Mouse (Mus musculus) limb, embryonic 15.5 days (tissue): ENCODE results near the gene Nabp1. TPM values are rescaled to one million over a fixed set of nuclear protein-coding genes. Genes with fewer than 3 reads are reported as not detected.

Experiments used
- ATAC-seq: fragments of 200-750 bp; cut with Nextera tagmentation; 2 replicates; pipeline ENCODE4 v1.8.0; 2017; ENCODE audit warnings: low read depth, moderate TSS enrichment; ENCODE audit not compliant: insufficient number of reproducible peaks, low FRiP score, low TSS enrichment
- H3K27ac ChIP-seq: fragments of 300-500 bp; sonication (generic); 2 replicates; pipeline ENCODE4 v1.5.1; 2015; ENCODE audit warnings: moderate library complexity, mild to moderate bottlenecking, inconsistent platforms
- H3K27me3 ChIP-seq: fragments of 300-500 bp; sonication (generic); 2 replicates; pipeline ENCODE4 v1.6.1; 2015; ENCODE audit warnings: inconsistent platforms
- H3K36me3 ChIP-seq: fragments of 300-500 bp; sonication (generic); 2 replicates; pipeline ENCODE4 v1.6.1; 2015; ENCODE audit warnings: inconsistent platforms
- H3K4me1 ChIP-seq: fragments of 300-500 bp; sonication (generic); 2 replicates; pipeline ENCODE4 v1.6.1; 2015; ENCODE audit warnings: inconsistent platforms
- H3K4me2 ChIP-seq: fragments of 300-500 bp; sonication (generic); 2 replicates; pipeline ENCODE4 v1.6.1; 2015; ENCODE audit warnings: mild to moderate bottlenecking, inconsistent platforms
- H3K4me3 ChIP-seq: fragments of 300-500 bp; sonication (generic); 2 replicates; pipeline ENCODE4 v1.5.1; 2015; ENCODE audit warnings: mild to moderate bottlenecking, inconsistent platforms
- H3K9ac ChIP-seq: fragments of 300-500 bp; sonication (generic); 2 replicates; pipeline ENCODE4 v1.6.1; 2015; ENCODE audit warnings: inconsistent platforms
- H3K9me3 ChIP-seq: fragments of 300-500 bp; sonication (generic); 2 replicates; pipeline ENCODE4 v1.6.1; 2016; ENCODE audit warnings: inconsistent platforms
- whole genome bisulfite sequencing: fragments of 180-500 bp; shearing (Covaris S2); methylation state at CpG from one replicate; pipeline ENCODE4 v1.1.7; 2015; 5-methylcytosine and 5-hydroxymethylcytosine counted together
- polyA plus RNA-seq: library from polyadenylated mRNA; unstranded; fragments of >200 nt; fragmentation: Nextera tagmentation; extraction: Ambion mirVana; gene quantifications from 2 replicates; pipeline ENCODE4 v1.2.1, GENCODE M21; 2015

Nabp1 gene
- 11.6 and 12.2 TPM in 2 replicates for polyA plus RNA-seq

DNA sequence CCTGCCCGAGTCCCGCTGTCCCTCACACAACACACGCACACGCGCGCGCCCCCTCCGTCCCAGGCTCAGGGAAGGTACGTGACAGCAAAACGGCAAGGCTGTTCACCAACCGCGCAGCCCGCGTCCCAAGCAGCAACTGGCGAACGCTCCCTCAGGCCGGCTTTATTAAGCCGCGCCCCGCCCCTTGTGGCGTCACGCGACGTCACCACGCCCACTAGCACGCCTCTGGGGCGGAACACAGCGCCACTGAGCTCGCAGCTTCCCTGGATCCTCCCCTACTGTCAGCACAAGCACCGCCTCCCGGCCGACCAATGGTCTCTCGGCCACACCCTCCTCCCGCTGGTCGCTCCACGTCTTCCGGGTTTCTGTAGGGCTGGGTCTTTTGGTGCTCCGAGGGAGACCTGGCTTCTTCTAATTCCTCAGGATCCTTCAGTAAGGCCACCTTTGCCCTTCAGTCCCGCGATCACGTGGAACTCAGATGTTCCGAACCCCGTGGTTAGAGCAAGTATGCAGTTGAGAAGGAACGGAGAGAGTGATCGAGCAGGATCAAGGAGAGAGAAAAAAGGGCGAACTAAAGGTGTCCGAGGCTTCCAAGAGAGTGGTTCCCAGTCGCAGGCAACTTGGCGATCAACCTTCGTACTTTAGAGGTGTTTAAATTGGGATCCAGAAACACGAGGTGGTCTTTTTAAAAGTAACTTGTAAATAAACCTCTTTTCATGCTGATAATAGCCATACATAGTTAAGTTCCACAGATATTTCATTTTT is at the start of gene Nabp1:
Nabp1 (minus strand) TSS at position 164 of the 765 bp plus-strand sequence.
- under 1% methylated on average over 51 of the region's 51 CpGs for WGBS
- H3K27me3 ChIP-seq: no peaks in the 10 kb centered on the region
- peak; percentile 100 for ATAC-seq
- H3K36me3 ChIP-seq: no peaks in the 10 kb centered on the region
- peak within 1 kb of the TSS; percentile 95 for H3K4me2 ChIP-seq
- H3K4me3 ChIP-seq: peak within 1 kb of the TSS; percentile 74
- no peaks in the 10 kb centered on the region for H3K4me1 ChIP-seq
- no peaks in the 10 kb centered on the region for H3K9me3 ChIP-seq
- peak within 1 kb of the TSS; percentile 86 for H3K27ac ChIP-seq
- peak within 1 kb of the TSS; percentile 64 for H3K9ac ChIP-seq

DNA sequence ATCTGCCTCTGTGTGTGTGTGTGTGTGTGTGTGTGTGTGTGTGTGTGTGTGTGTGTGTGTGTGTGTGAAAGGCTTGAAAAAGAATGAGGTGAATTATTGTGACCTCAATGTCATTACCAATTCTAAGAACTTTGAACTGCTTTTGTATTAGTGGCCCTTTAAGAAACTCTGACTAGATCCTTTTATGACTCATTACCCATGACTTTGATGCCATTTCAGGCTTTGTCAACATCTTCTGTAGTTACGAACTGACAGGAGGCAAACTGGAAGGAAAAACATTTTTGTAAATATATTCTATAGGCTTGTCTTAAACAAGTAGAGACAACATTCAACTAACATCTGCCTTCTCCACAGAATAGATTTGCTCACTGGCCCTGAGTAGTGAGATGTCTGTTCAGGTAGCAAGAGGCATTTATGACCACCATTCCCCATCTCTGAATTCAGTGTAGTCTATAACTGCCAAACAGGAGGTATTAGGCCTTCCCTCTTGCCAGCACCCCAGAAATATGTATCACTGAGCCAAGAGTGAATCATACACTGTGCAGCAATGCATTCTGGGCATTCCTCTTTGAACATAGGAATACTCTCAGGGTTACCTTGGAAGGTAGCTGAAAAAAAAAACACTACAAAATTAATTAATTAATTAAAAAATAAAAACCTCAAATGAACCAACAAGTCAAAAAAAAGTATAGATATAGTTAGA is 47.5 kb upstream of the Nabp1 start:
- no peaks in the 10 kb centered on the region for H3K9me3 ChIP-seq
- no peak overlapping the region for H3K4me2 ChIP-seq
- H3K27me3 ChIP-seq: no peaks in the 10 kb centered on the region
- no peak overlapping the region for H3K27ac ChIP-seq
- H3K36me3 ChIP-seq: no peaks in the 10 kb centered on the region
- no peaks in the 10 kb centered on the region for H3K4me1 ChIP-seq
- no peak overlapping the region for H3K9ac ChIP-seq
- ATAC-seq: no peak
- 54% methylated on average over 1 of the region's 1 CpGs for WGBS
- no peak overlapping the region for H3K4me3 ChIP-seq

DNA sequence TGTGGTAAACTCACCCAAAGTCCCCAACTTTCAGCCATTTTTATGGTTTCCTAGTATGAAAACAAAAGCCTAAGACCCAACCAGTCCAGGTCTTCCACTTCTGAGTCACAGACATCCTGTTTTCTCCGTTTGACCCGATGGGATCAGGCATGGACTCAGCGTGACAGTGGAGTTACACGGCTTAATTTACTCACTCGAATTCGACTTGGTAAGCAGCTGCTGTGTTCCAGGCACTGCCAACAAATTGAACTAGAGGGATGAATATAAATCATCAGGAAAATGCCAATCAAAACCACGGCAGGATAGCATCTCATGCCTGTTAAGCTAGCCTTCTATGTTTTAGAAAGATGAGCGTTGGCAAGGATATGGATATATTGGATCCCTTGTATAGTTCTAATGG is 43.4 kb upstream of the Nabp1 start:
- H3K4me3 ChIP-seq: no peak overlapping the region
- H3K4me2 ChIP-seq: no peak overlapping the region
- H3K36me3 ChIP-seq: no peaks in the 10 kb centered on the region
- ATAC-seq: no peak
- H3K9me3 ChIP-seq: no peaks in the 10 kb centered on the region
- 79% methylated on average over 8 of the region's 8 CpGs for WGBS
- no peak overlapping the region for H3K9ac ChIP-seq
- no peaks in the 10 kb centered on the region for H3K4me1 ChIP-seq
- H3K27ac ChIP-seq: no peak overlapping the region
- no peaks in the 10 kb centered on the region for H3K27me3 ChIP-seq

DNA sequence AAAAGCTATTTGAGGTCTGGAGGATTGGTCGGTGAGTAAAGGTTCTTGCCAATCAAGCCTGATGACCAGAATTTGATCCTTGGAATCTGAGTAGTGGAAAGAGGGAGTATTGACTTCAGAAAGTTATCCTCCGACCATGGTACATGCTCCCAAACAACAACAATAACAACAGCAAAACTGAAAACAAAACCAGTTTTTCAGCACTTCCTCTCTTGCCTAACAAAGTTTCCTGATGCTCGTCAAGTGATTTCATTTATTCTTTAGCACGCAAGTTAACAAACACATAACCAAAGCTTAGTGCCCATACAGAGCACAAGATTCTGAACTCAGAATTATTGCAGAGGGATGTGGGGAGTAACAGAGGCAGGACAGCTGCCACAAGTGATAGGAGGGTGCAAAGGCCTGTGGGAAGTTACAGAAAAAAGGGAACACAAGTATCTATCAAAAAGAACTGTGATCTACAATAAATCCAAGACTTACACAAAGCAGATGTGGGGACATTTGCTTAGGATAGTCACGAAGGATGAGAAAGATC is 42.1 kb upstream of the Nabp1 start:
- H3K4me2 ChIP-seq: no peak overlapping the region
- no peaks in the 10 kb centered on the region for H3K9me3 ChIP-seq
- no peaks in the 10 kb centered on the region for H3K27me3 ChIP-seq
- no peak overlapping the region for H3K4me3 ChIP-seq
- no peak for ATAC-seq
- no peak overlapping the region for H3K9ac ChIP-seq
- no peak overlapping the region for H3K27ac ChIP-seq
- H3K36me3 ChIP-seq: no peaks in the 10 kb centered on the region
- no peaks in the 10 kb centered on the region for H3K4me1 ChIP-seq
- 82% methylated on average over 5 of the region's 5 CpGs for WGBS

DNA sequence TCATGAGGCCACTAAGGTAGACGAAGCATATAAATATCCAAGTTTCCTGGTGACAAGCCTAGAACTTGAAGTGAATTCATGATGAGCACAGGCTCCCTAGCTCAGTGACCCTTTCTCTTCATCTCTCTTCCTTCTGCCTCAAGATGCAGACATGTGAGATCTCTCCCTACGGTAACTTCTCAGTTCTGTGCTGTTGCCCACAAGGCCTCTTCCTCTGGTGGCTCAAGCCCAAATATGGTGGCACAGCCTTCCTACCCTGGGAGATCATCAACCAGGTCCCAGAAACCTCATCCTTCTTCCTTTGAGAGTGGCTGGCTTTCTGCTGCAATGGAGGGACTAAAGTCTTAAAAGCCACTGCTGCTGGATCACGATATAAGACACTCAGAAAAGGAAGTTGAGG is 40.9 kb upstream of the Nabp1 start:
- no peaks in the 10 kb centered on the region for H3K4me1 ChIP-seq
- H3K9ac ChIP-seq: no peak overlapping the region
- no peak overlapping the region for H3K4me3 ChIP-seq
- no peaks in the 10 kb centered on the region for H3K9me3 ChIP-seq
- H3K36me3 ChIP-seq: no peaks in the 10 kb centered on the region
- no peak for ATAC-seq
- H3K27me3 ChIP-seq: no peaks in the 10 kb centered on the region
- 89% methylated on average over 3 of the region's 3 CpGs for WGBS
- H3K4me2 ChIP-seq: no peak overlapping the region
- no peak overlapping the region for H3K27ac ChIP-seq

GRCm38 (mm10) chr1:51515625-51516024 is 37.4 kb upstream of the Nabp1 start:
- no peak overlapping the region for H3K4me2 ChIP-seq
- H3K36me3 ChIP-seq: no peaks in the 10 kb centered on the region
- H3K4me3 ChIP-seq: no peak overlapping the region
- 43% methylated on average over 2 of the region's 2 CpGs for WGBS
- no peak for ATAC-seq
- no peak overlapping the region for H3K9ac ChIP-seq
- no peak overlapping the region for H3K27ac ChIP-seq
- H3K4me1 ChIP-seq: no peaks in the 10 kb centered on the region
- H3K27me3 ChIP-seq: no peaks in the 10 kb centered on the region
- no peaks in the 10 kb centered on the region for H3K9me3 ChIP-seq

GRCm38 (mm10) chr1:51515041-51515440 is 36.8 kb upstream of the Nabp1 start:
- Histone ChIP-seq H3K36me3 (no peaks in the 10 kb centered on the region), H3K9ac (no peak overlapping the region), H3K27ac (no peak overlapping the region), H3K4me2 (no peak overlapping the region), H3K4me1 (no peaks in the 10 kb centered on the region), H3K9me3 (no peaks in the 10 kb centered on the region), H3K4me3 (no peak overlapping the region), H3K27me3 (no peaks in the 10 kb centered on the region)
- ATAC-seq: no peak
- 68% methylated on average over 3 of the region's 3 CpGs for WGBS

GRCm38 (mm10) chr1:51514379-51514778 is 36.2 kb upstream of the Nabp1 start:
- no peaks in the 10 kb centered on the region for H3K27me3 ChIP-seq
- H3K4me1 ChIP-seq: no peaks in the 10 kb centered on the region
- H3K9ac ChIP-seq: no peak overlapping the region
- H3K4me3 ChIP-seq: no peak overlapping the region
- whole genome bisulfite sequencing: 83% methylated on average over 2 of the region's 2 CpGs
- no peak overlapping the region for H3K4me2 ChIP-seq
- no peak overlapping the region for H3K27ac ChIP-seq
- H3K36me3 ChIP-seq: no peaks in the 10 kb centered on the region
- no peak for ATAC-seq
- no peaks in the 10 kb centered on the region for H3K9me3 ChIP-seq

GRCm38 (mm10) chr1:51513059-51513713 is 35.0 kb upstream of the Nabp1 start:
- H3K4me1 ChIP-seq: no peaks in the 10 kb centered on the region
- H3K4me2 ChIP-seq: no peak overlapping the region
- no peak overlapping the region for H3K27ac ChIP-seq
- no peak for ATAC-seq
- 54% methylated on average over 7 of the region's 7 CpGs for WGBS
- H3K27me3 ChIP-seq: no peaks in the 10 kb centered on the region
- no peak overlapping the region for H3K9ac ChIP-seq
- H3K9me3 ChIP-seq: no peaks in the 10 kb centered on the region
- H3K36me3 ChIP-seq: no peaks in the 10 kb centered on the region
- H3K4me3 ChIP-seq: no peak overlapping the region

- Histone ChIP-seq H3K9ac (no peak overlapping the region), H3K4me2 (no peak overlapping the region), H3K36me3 (no peaks in the 10 kb centered on the region), H3K9me3 (no peaks in the 10 kb centered on the region), H3K4me1 (no peaks in the 10 kb centered on the region), H3K27me3 (no peaks in the 10 kb centered on the region), H3K27ac (no peak overlapping the region), H3K4me3 (no peak overlapping the region)
- no peak for ATAC-seq
- 82% methylated on average over 2 of the region's 2 CpGs for WGBS
These were observed 34.1 kb upstream of the Nabp1 start for GRCm38 (mm10) chr1:51512326-51512725.

- Histone ChIP-seq H3K4me2 (no peak overlapping the region), H3K9ac (no peak overlapping the region), H3K27me3 (no peaks in the 10 kb centered on the region), H3K27ac (no peak overlapping the region), H3K4me3 (no peak overlapping the region), H3K36me3 (no peaks in the 10 kb centered on the region), H3K4me1 (no peaks in the 10 kb centered on the region), H3K9me3 (no peaks in the 10 kb centered on the region)
- WGBS: 60% methylated on average over 8 of the region's 8 CpGs
- ATAC-seq: no peak
These were observed 31.6 kb upstream of the Nabp1 start for GRCm38 (mm10) chr1:51509776-51510175.

DNA sequence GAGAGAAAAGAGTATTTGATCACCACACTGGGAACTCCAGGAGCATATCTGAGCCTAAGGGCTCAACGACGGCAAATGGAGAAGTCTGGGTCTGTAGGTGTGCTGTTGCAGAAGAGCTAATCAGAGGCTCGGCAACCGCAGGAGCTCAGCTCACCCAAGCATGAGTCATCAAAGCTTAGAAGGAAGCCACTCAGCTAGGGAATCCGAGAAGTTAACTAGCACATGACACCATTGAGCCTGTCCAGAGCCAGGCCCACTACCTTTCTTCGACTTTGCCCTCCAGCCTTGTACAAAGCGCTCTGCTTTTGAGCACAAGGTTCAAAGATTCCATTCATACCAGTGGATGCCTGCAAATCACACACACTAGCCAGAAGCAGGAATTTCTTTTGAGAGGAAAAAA is 30.9 kb upstream of the Nabp1 start:
- H3K9ac ChIP-seq: no peak overlapping the region
- no peaks in the 10 kb centered on the region for H3K27me3 ChIP-seq
- 5% methylated on average over 7 of the region's 7 CpGs for WGBS
- no peak overlapping the region; the same call in 1 of the 2 replicates for H3K27ac ChIP-seq
- no peaks in the 10 kb centered on the region for H3K4me1 ChIP-seq
- no peak overlapping the region for H3K4me2 ChIP-seq
- no peak for ATAC-seq
- H3K36me3 ChIP-seq: no peaks in the 10 kb centered on the region
- no peak overlapping the region for H3K4me3 ChIP-seq
- no peaks in the 10 kb centered on the region for H3K9me3 ChIP-seq
